Mouse (Mus musculus) liver, adult 2 months (tissue): ENCODE results near the gene Cntn4. TPM values are rescaled to one million over a fixed set of nuclear protein-coding genes. Genes with fewer than 3 reads are reported as not detected.

Experiments
- DNase-seq: peaks from one replicate; pipeline ENCODE4 v3.0.0-alpha.2; 2011; ENCODE audit warnings: low read depth, low spot score; ENCODE audit errors: extremely low read depth
- H3K27ac ChIP-seq: fragments of 200-500 bp; replicated peaks from 2 replicates; pipeline ENCODE4 v1.5.1; 2012; ENCODE audit warnings: low read depth, mild to moderate bottlenecking, control low read depth, inconsistent platforms, low read length; ENCODE audit not compliant: insufficient read depth
- H3K27me3 ChIP-seq: fragments of 200-500 bp; 2 replicates; pipeline ENCODE4 v1.6.1; 2012; ENCODE audit warnings: mild to moderate bottlenecking, moderate library complexity, low read length, inconsistent platforms; ENCODE audit not compliant: control insufficient read depth, insufficient read depth
- H3K36me3 ChIP-seq: fragments of 200-500 bp; 2 replicates; pipeline ENCODE4 v1.6.1; 2012; ENCODE audit warnings: low read length, inconsistent platforms; ENCODE audit not compliant: control insufficient read depth, insufficient read depth
- H3K4me1 ChIP-seq: fragments of 200-500 bp; 2 replicates; pipeline ENCODE4 v1.6.1; 2011; ENCODE audit warnings: low read length; ENCODE audit not compliant: control insufficient read depth, insufficient read depth
- H3K4me3 ChIP-seq: fragments of 200-500 bp; 2 replicates; pipeline ENCODE4 v1.5.1; 2011; ENCODE audit warnings: low read depth, mild to moderate bottlenecking, control low read depth, low read length, moderate library complexity; ENCODE audit not compliant: insufficient read depth
- H3K79me2 ChIP-seq: fragments of 200-500 bp; 2 replicates; pipeline ENCODE4 v1.6.1; 2012; ENCODE audit warnings: inconsistent platforms, mild to moderate bottlenecking, low read length, moderate library complexity; ENCODE audit not compliant: control insufficient read depth, insufficient read depth
- H3K9ac ChIP-seq: fragments of 200-500 bp; 2 replicates; pipeline ENCODE4 v1.6.1; 2012; ENCODE audit warnings: low read depth, mild to moderate bottlenecking, control low read depth, inconsistent platforms, low read length
- CTCF ChIP-seq: fragments of 200-500 bp; IDR thresholded peaks from 2 replicates; pipeline ENCODE4 v1.5.1; 2011; ENCODE audit warnings: low read depth, low read length, control low read depth
- POLR2A ChIP-seq: fragments of 200-500 bp; IDR thresholded peaks from 2 replicates; pipeline ENCODE4 v1.6.1; 2011; ENCODE audit warnings: low read length, control low read depth; ENCODE audit not compliant: insufficient read depth; ENCODE audit errors: extremely low read depth
- WGBS: fragments of 180-500 bp; shearing (Covaris S2); methylation state at CpG from one replicate; pipeline ENCODE4 v1.1.7; 2018; 5-methylcytosine and 5-hydroxymethylcytosine counted together
- polyA plus RNA-seq: library from polyadenylated mRNA; depleted of rRNA; stranded (reverse); fragments of >200 nt; gene quantifications from 2 replicates; pipeline ENCODE4 v1.2.3, GENCODE M21; 2012
- total RNA-seq: library from RNA; depleted of rRNA; stranded (reverse); fragments of >200 nt; gene quantifications from 2 replicates; pipeline ENCODE4 v1.2.3, GENCODE M21; 2014

Cntn4 gene
- total and polyA plus RNA-seq, 2 experiments, result not detected

DNA sequence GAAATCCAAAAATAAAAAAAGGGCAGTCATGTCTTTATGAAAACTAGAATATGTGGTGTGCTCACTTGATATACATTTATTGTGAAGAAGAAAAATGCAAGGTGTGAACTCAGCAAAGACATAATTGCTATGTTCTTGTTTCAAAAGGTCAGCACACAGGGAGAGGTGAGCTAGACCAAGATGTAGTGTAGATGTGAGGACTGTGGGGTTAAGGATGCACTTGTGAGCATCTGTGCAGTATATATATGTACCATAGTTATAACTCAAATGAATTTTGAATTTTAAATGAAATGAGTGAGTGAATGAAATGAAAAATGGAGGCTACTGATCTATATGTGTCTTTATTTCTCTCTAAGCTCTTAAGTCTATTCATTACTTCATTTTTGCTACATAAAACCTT is 401.2 kb downstream of the Cntn4 start:
- no peak overlapping the region for H3K4me3 ChIP-seq
- no peak for DNase-seq
- no peak for TF ChIP-seq CTCF
- TF ChIP-seq POLR2A, result no peak
- H3K27ac ChIP-seq, result no peak overlapping the region
- H3K36me3 ChIP-seq, result no peaks in the 10 kb centered on the region
- no peaks in the 10 kb centered on the region for H3K79me2 ChIP-seq
- H3K27me3 ChIP-seq, result no peaks in the 10 kb centered on the region
- no peaks in the 10 kb centered on the region for H3K4me1 ChIP-seq
- no peak overlapping the region for H3K9ac ChIP-seq

DNA sequence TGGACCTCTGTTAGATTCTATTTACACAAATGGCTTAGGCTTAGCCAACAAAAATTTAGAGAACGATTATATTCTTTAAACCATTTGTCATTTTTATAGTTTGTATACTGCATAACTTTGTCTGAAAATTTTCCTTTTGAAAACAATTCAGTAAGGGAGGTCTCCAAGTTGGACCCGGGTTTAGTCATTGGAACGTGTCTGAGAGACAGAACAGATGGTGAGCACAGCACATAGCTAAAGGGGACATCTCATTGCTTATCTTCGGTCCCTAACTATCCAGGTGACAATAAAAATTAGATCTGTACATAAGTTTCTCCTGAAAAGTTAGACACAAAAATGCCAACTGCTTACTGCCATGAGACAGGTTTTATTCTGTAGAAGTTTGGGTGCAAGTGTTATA is 420.4 kb downstream of the Cntn4 start:
- no peak for TF ChIP-seq CTCF
- no peak for TF ChIP-seq POLR2A
- Histone ChIP-seq H3K9ac (no peak overlapping the region), H3K4me3 (no peak overlapping the region), H3K27me3 (no peaks in the 10 kb centered on the region), H3K27ac (no peak overlapping the region), H3K4me1 (no peaks in the 10 kb centered on the region), H3K79me2 (no peaks in the 10 kb centered on the region), H3K36me3 (no peaks in the 10 kb centered on the region)
- 76% methylated on average over 4 of the region's 4 CpGs for WGBS
- DNase-seq, result no peak

GRCm38 (mm10) chr6:106118523-106119081 is 441.1 kb downstream of the Cntn4 start:
- no peak overlapping the region for H3K4me3 ChIP-seq
- no peak overlapping the region for H3K9ac ChIP-seq
- H3K27me3 ChIP-seq, result no peaks in the 10 kb centered on the region
- no peak for DNase-seq
- no peak overlapping the region for H3K27ac ChIP-seq
- H3K36me3 ChIP-seq, result no peaks in the 10 kb centered on the region
- WGBS, result 44% methylated on average over 15 of the region's 15 CpGs
- no peaks in the 10 kb centered on the region for H3K4me1 ChIP-seq
- no peak for TF ChIP-seq POLR2A
- no peak for TF ChIP-seq CTCF
- no peaks in the 10 kb centered on the region for H3K79me2 ChIP-seq

DNA sequence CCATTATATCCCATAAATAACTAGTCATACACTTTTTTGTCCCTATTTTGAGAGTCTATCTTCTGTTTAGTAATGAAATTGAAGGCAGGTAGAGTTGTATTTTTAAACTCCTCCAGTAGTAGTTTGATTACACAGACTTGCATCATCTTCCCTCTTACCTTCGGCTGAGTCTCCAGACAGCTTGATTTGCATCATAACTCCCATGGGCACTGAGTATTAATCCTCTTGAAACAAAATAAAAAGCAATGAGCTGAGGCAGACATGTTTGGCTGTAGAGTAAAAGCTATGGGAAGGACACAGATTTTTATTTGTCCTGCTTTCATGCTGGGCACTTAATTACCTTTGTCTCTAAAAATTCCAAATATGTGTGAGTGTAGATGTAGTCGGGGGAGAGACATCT is 476.1 kb downstream of the Cntn4 start:
- TF ChIP-seq CTCF, result no peak
- TF ChIP-seq POLR2A, result no peak
- Histone ChIP-seq H3K4me3 (no peak overlapping the region), H3K27ac (no peak overlapping the region), H3K27me3 (no peaks in the 10 kb centered on the region), H3K79me2 (no peaks in the 10 kb centered on the region), H3K9ac (no peak overlapping the region), H3K36me3 (no peaks in the 10 kb centered on the region), H3K4me1 (no peaks in the 10 kb centered on the region)
- WGBS, result 57% methylated on average over 2 of the region's 2 CpGs
- DNase-seq, result no peak

- Histone ChIP-seq H3K36me3 (no peaks in the 10 kb centered on the region), H3K27me3 (no peaks in the 10 kb centered on the region), H3K79me2 (no peaks in the 10 kb centered on the region), H3K9ac (no peak overlapping the region), H3K4me3 (no peak overlapping the region), H3K4me1 (no peaks in the 10 kb centered on the region), H3K27ac (no peak overlapping the region)
- DNase-seq, result no peak
- 85% methylated on average over 3 of the region's 3 CpGs for WGBS
- no peak for TF ChIP-seq POLR2A
- TF ChIP-seq CTCF, result no peak
Observed at GRCm38 (mm10) chr6:106155362-106155761, 477.9 kb downstream of the Cntn4 start.

DNA sequence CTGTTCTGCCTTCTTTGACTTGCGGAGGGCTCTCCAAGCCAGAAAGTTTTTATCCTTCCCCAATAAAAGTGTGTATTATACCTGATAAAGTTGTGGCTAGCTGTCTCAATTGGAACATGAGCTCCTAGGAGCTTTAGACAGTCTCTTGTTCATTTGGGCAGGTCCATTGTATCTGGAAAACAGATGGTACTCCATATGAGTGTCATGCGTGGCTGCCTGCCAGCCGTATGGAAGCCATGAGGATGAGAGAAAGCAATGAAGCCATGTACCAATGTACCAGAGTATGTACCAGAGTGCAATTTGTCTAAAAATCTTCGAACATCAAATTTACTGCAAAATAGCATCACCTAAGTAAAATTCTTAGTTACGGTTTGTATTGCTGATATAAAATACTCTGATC is 500.1 kb downstream of the Cntn4 start:
- DNase-seq, result no peak
- WGBS, result 84% methylated on average over 5 of the region's 5 CpGs
- no peak overlapping the region for H3K9ac ChIP-seq
- TF ChIP-seq CTCF, result no peak
- TF ChIP-seq POLR2A, result no peak
- no peaks in the 10 kb centered on the region for H3K4me1 ChIP-seq
- no peaks in the 10 kb centered on the region for H3K36me3 ChIP-seq
- H3K4me3 ChIP-seq, result no peak overlapping the region
- no peaks in the 10 kb centered on the region for H3K79me2 ChIP-seq
- H3K27ac ChIP-seq, result no peak overlapping the region
- no peaks in the 10 kb centered on the region for H3K27me3 ChIP-seq
